Mouse (Mus musculus): ENCODE measurements around the gene Evi2a. TPM values are rescaled to one million over a fixed set of nuclear protein-coding genes. Genes with fewer than 3 reads are reported as not detected.

Gene Evi2a
- polyA plus RNA-seq, 1 experiment, result 10.7 TPM

GRCm38 (mm10) chr11:79521930-79522329, 8.5 kb downstream of the Evi2a start:
- H3K36me3 ChIP-seq (ENCODE audit: control insufficient read depth, insufficient read depth), result peaks cover 18% of the 10 kb centered on the region
- TF ChIP-seq POLR2AphosphoS2 (IDR thresholded peaks at IDR 0.05; ENCODE audit: insufficient read length, low read depth), result no peak
- TF ChIP-seq TCF3 (IDR thresholded peaks at IDR 0.05; ENCODE audit: insufficient read length, low read depth), result no peak
- TF ChIP-seq MYOD1 (IDR thresholded peaks at IDR 0.05; ENCODE audit: control insufficient read depth in 1 of 3, insufficient read length in 2 of 3, low read depth in 2 of 3), result no peak
- no peak for TF ChIP-seq TCF12 (IDR thresholded peaks at IDR 0.05; ENCODE audit: insufficient read depth, poor library complexity, severe bottlenecking)
- no peak for TF ChIP-seq USF1 (IDR thresholded peaks at IDR 0.05; ENCODE audit: low read depth)
- TF ChIP-seq MYOG (IDR thresholded peaks at IDR 0.05; ENCODE audit: control insufficient read depth in 1 of 3, insufficient read depth in 1 of 3, insufficient read length in 2 of 3, low read depth in 2 of 3), result no peak
- TF ChIP-seq REST (IDR thresholded peaks at IDR 0.05; ENCODE audit: insufficient read depth, insufficient read length), result no peak
- TF ChIP-seq CEBPB (IDR thresholded peaks at IDR 0.05; ENCODE audit: insufficient read depth, poor library complexity, severe bottlenecking), result no peak
- no peak for TF ChIP-seq SRF (IDR thresholded peaks at IDR 0.05; ENCODE audit: control insufficient read depth, insufficient read length, low read depth)
- TF ChIP-seq E2F4 (IDR thresholded peaks at IDR 0.05; ENCODE audit: insufficient read depth), result no peak
- H3K4me3 ChIP-seq, result no peak overlapping the region
- no peaks in the 10 kb centered on the region for H3K79me2 ChIP-seq (ENCODE audit: control insufficient read depth, insufficient read depth)
- H3ac ChIP-seq (ENCODE audit: control insufficient read depth, insufficient read length), result no peak overlapping the region
- H3K4me2 ChIP-seq (ENCODE audit: low read depth), result no peak overlapping the region
- H3K27me3 ChIP-seq (ENCODE audit: control insufficient read depth, insufficient read depth, insufficient read length), result no peaks in the 10 kb centered on the region

- Histone ChIP-seq H3K27me3 (ENCODE audit: control insufficient read depth, insufficient read depth, insufficient read length) (no peaks in the 10 kb centered on the region), H3K36me3 (ENCODE audit: control insufficient read depth, insufficient read depth) (peaks cover 8% of the 10 kb centered on the region), H3ac (ENCODE audit: control insufficient read depth, insufficient read length) (no peak overlapping the region), H3K4me3 (no peak overlapping the region), H3K4me2 (ENCODE audit: low read depth) (no peak overlapping the region), H3K79me2 (ENCODE audit: control insufficient read depth, insufficient read depth) (no peaks in the 10 kb centered on the region)
- TF ChIP-seq CEBPB (IDR thresholded peaks at IDR 0.05; ENCODE audit: insufficient read depth, poor library complexity, severe bottlenecking), result no peak
- no peak for TF ChIP-seq TCF3 (IDR thresholded peaks at IDR 0.05; ENCODE audit: insufficient read length, low read depth)
- no peak for TF ChIP-seq E2F4 (IDR thresholded peaks at IDR 0.05; ENCODE audit: insufficient read depth)
- no peak for TF ChIP-seq REST (IDR thresholded peaks at IDR 0.05; ENCODE audit: insufficient read depth, insufficient read length)
- TF ChIP-seq POLR2AphosphoS2 (IDR thresholded peaks at IDR 0.05; ENCODE audit: insufficient read length, low read depth), result no peak
- no peak for TF ChIP-seq MAX (IDR thresholded peaks at IDR 0.05; ENCODE audit: low read depth)
- no peak for TF ChIP-seq USF1 (IDR thresholded peaks at IDR 0.05; ENCODE audit: low read depth)
- no peak for TF ChIP-seq POLR2A (IDR thresholded peaks at IDR 0.05; ENCODE audit: insufficient read length, low read depth)
- no peak for TF ChIP-seq TCF12 (IDR thresholded peaks at IDR 0.05; ENCODE audit: insufficient read depth, poor library complexity, severe bottlenecking)
- no peak for TF ChIP-seq MYOD1 (IDR thresholded peaks at IDR 0.05; ENCODE audit: control insufficient read depth in 1 of 3, insufficient read length in 2 of 3, low read depth in 2 of 3)
- no peak for TF ChIP-seq MYOG (IDR thresholded peaks at IDR 0.05; ENCODE audit: control insufficient read depth in 1 of 3, insufficient read depth in 1 of 3, insufficient read length in 2 of 3, low read depth in 2 of 3)
- no peak for TF ChIP-seq SRF (IDR thresholded peaks at IDR 0.05; ENCODE audit: control insufficient read depth, insufficient read length, low read depth)
These were observed 9.6 kb downstream of the Evi2a start for GRCm38 (mm10) chr11:79520772-79521171.

GRCm38 (mm10) chr11:79519878-79520291, 10.5 kb downstream of the Evi2a start:
- no peak overlapping the region for H3ac ChIP-seq (ENCODE audit: control insufficient read depth, insufficient read length)
- no peak for TF ChIP-seq CEBPB (IDR thresholded peaks at IDR 0.05; ENCODE audit: insufficient read depth, poor library complexity, severe bottlenecking)
- no peak for TF ChIP-seq POLR2AphosphoS2 (IDR thresholded peaks at IDR 0.05; ENCODE audit: insufficient read length, low read depth)
- no peak for TF ChIP-seq POLR2A (IDR thresholded peaks at IDR 0.05; ENCODE audit: insufficient read length, low read depth)
- no peak for TF ChIP-seq TCF12 (IDR thresholded peaks at IDR 0.05; ENCODE audit: insufficient read depth, poor library complexity, severe bottlenecking)
- TF ChIP-seq REST (IDR thresholded peaks at IDR 0.05; ENCODE audit: insufficient read depth, insufficient read length), result no peak
- no peak for TF ChIP-seq TCF3 (IDR thresholded peaks at IDR 0.05; ENCODE audit: insufficient read length, low read depth)
- TF ChIP-seq SRF (IDR thresholded peaks at IDR 0.05; ENCODE audit: control insufficient read depth, insufficient read length, low read depth), result no peak
- no peak for TF ChIP-seq USF1 (IDR thresholded peaks at IDR 0.05; ENCODE audit: low read depth)
- TF ChIP-seq MYOG (IDR thresholded peaks at IDR 0.05; ENCODE audit: control insufficient read depth in 1 of 3, insufficient read depth in 1 of 3, insufficient read length in 2 of 3, low read depth in 2 of 3), result no peak
- TF ChIP-seq E2F4 (IDR thresholded peaks at IDR 0.05; ENCODE audit: insufficient read depth), result no peak
- no peak for TF ChIP-seq MAX (IDR thresholded peaks at IDR 0.05; ENCODE audit: low read depth)
- no peak for TF ChIP-seq MYOD1 (IDR thresholded peaks at IDR 0.05; ENCODE audit: control insufficient read depth in 1 of 3, insufficient read length in 2 of 3, low read depth in 2 of 3)
- H3K79me2 ChIP-seq (ENCODE audit: control insufficient read depth, insufficient read depth), result no peaks in the 10 kb centered on the region
- no peaks in the 10 kb centered on the region for H3K36me3 ChIP-seq (ENCODE audit: control insufficient read depth, insufficient read depth)
- H3K4me3 ChIP-seq, result no peak overlapping the region
- H3K27me3 ChIP-seq (ENCODE audit: control insufficient read depth, insufficient read depth, insufficient read length), result no peaks in the 10 kb centered on the region
- peak overlapping the region; percentile 60 for H3K4me2 ChIP-seq (ENCODE audit: low read depth)

- H3K36me3 ChIP-seq (ENCODE audit: control insufficient read depth, insufficient read depth), result no peaks in the 10 kb centered on the region
- no peak for TF ChIP-seq POLR2A (IDR thresholded peaks at IDR 0.05; ENCODE audit: insufficient read length, low read depth)
- no peak for TF ChIP-seq TCF12 (IDR thresholded peaks at IDR 0.05; ENCODE audit: insufficient read depth, poor library complexity, severe bottlenecking)
- TF ChIP-seq CEBPB (IDR thresholded peaks at IDR 0.05; ENCODE audit: insufficient read depth, poor library complexity, severe bottlenecking), result no peak
- no peak for TF ChIP-seq TCF3 (IDR thresholded peaks at IDR 0.05; ENCODE audit: insufficient read length, low read depth)
- no peak for TF ChIP-seq E2F4 (IDR thresholded peaks at IDR 0.05; ENCODE audit: insufficient read depth)
- TF ChIP-seq SRF (IDR thresholded peaks at IDR 0.05; ENCODE audit: control insufficient read depth, insufficient read length, low read depth), result no peak
- TF ChIP-seq MYOD1 (IDR thresholded peaks at IDR 0.05; ENCODE audit: control insufficient read depth in 1 of 3, insufficient read length in 2 of 3, low read depth in 2 of 3), result no peak
- no peak for TF ChIP-seq REST (IDR thresholded peaks at IDR 0.05; ENCODE audit: insufficient read depth, insufficient read length)
- no peak for TF ChIP-seq MAX (IDR thresholded peaks at IDR 0.05; ENCODE audit: low read depth)
- no peak for TF ChIP-seq USF1 (IDR thresholded peaks at IDR 0.05; ENCODE audit: low read depth)
- H3K4me3 ChIP-seq, result no peak overlapping the region
- peak overlapping the region; percentile 60 for H3K4me2 ChIP-seq (ENCODE audit: low read depth)
- H3K79me2 ChIP-seq (ENCODE audit: control insufficient read depth, insufficient read depth), result no peaks in the 10 kb centered on the region
- H3K27me3 ChIP-seq (ENCODE audit: control insufficient read depth, insufficient read depth, insufficient read length), result no peaks in the 10 kb centered on the region
- H3ac ChIP-seq (ENCODE audit: control insufficient read depth, insufficient read length), result no peak overlapping the region
These were observed 11.1 kb downstream of the Evi2a start for GRCm38 (mm10) chr11:79519299-79519698.

Data from myocyte (in vitro differentiated cells).